In the genomic region with DNA sequence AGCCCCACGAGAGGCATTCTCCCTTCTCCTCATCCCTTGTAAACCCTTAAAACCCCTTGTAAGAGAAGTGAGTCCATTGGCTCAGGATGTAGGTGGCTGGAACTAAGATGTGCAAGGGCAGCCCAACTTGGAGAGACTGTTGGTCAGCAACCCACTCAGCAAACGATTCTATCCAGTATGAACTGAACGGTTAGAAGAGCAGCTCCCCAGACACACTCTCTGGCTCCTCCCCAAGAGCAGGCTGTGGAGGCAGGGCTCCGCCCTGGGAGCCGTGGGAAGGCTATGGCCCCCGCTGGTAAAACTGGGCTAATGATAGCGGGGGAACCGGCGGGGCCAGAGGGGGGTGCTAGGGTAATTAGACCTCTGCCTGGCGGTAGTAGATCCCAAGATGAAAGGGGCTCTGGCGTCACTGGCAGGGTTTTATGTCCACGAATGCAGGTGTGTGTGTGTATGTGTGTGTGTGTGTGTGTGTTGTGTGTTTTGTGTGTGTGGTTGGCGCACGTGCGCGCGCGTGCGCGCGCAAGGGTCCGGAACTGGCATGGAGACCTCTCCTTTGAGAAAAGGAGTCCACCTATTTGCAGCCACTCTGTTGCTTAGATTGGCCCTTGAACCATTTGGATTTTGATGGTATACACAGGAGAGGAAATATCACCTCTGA, we compare ENCODE assay signal across 8 mouse cellular contexts. TPM values are rescaled to one million over a fixed set of nuclear protein-coding genes. Genes with fewer than 3 reads are reported as not detected.
DNase-seq lines count a peak whose midpoint lies in the region; ATAC-seq and TF ChIP-seq lines count a peak whose summit lies in the region.

A gene (plus strand): TSS at position 246 of the 658 bp plus-strand sequence.

- peak; percentile 41 for ATAC-seq in hindbrain, embryonic 14.5 days (ENCODE audit: low FRiP score)

- TF ChIP-seq CTCF in gastrocnemius, adult 2 months (IDR thresholded peaks at IDR 0.05) = no peak

- H3K27me3 ChIP-seq in hindbrain, embryonic 14.5 days (ENCODE audit: control insufficient read depth, insufficient read depth, low read length) = no peaks in the 10 kb centered on the region

- peak within 1 kb of the TSS; percentile 77 for H3K4me3 ChIP-seq in gastrocnemius, adult 2 months
- peak within 1 kb of the TSS; percentile 95 for H3K4me3 ChIP-seq in hindbrain, embryonic 14.5 days (replicated peaks; ENCODE audit: low read length)

- peak within 1 kb of the TSS; percentile 100 for H3K9ac ChIP-seq in hindbrain, embryonic 14.5 days

- H3K4me2 ChIP-seq in hindbrain, embryonic 14.5 days (replicated peaks) = peak within 1 kb of the TSS; percentile 96

- intact Hi-C loops in gastrocnemius, adult 2 months (cut with DNase I) = loop anchor here (1.0 kb wide), 1 partner anchor 46 kb away; no protein-coding TSS in a partner anchor

- peaks cover 59% of the 10 kb centered on the region for H3K4me1 ChIP-seq in hindbrain, embryonic 14.5 days (replicated peaks; ENCODE audit: control insufficient read depth, insufficient read depth, low read length)

- DNase-seq in ovary, adult 18-20 months (ENCODE audit: low spot score) = peak; percentile 73
- DNase-seq in ovary, postnatal 10 days (ENCODE audit: low spot score) = no peak
- DNase-seq in cerebellum, postnatal 25 days = peak; percentile 75 to 78
- peak; percentile 87 for DNase-seq in gastrocnemius, adult 2 months
- DNase-seq in hindbrain, embryonic 14.5 days (ENCODE audit: low spot score) = peak; percentile 70
- no peak for DNase-seq in left cerebral cortex, adult 18-20 months (ENCODE audit: low spot score in 2 of 2)
- peak; percentile 67 for DNase-seq in lung, postnatal 36 days
- peak; percentile 71 for DNase-seq in right cerebral cortex, postnatal 4 days

- under 1% methylated on average over 22 of the region's 22 CpGs for WGBS in hindbrain, embryonic 14.5 days

- H3K27ac ChIP-seq in gastrocnemius, adult 2 months = peak within 1 kb of the TSS; percentile 100
- H3K27ac ChIP-seq in hindbrain, embryonic 14.5 days = peak within 1 kb of the TSS; percentile 100

- no peaks in the 10 kb centered on the region for H3K36me3 ChIP-seq in hindbrain, embryonic 14.5 days (replicated peaks; ENCODE audit: control insufficient read depth, insufficient read depth)

- no peaks in the 10 kb centered on the region for H3K9me3 ChIP-seq in hindbrain, embryonic 14.5 days (ENCODE audit: control insufficient read depth, low read length)

RNA-seq across cellular contexts. Expression of the gene that starts here (rescaled TPM):
- total RNA-seq in gastrocnemius, adult 2 months (2021) = 10 to 100 TPM; 78.8 to 96.8 TPM
- 165 and 181 TPM in 2 replicates for polyA plus RNA-seq in hindbrain, embryonic 14.5 days (2014; fragmentation: Nextera tagmentation; extraction: Ambion mirVana)
- 100 to 1,000 TPM; 708 to 832 TPM for total RNA-seq in left cerebral cortex, adult 18-20 months (2021)

Comparison
In these comparisons a context has a peak if more than half of its experiments do, and no peak if none do; other contexts are left out.
1. RNA of the gene that starts here (total RNA-seq): 708 to 832 TPM in left cerebral cortex, adult 18-20 months; 78.8 to 96.8 TPM in gastrocnemius, adult 2 months; every median in the first group is over 4 times any median in the second.
2. DNase-seq: peak in ovary, adult 18-20 months (single experiment), cerebellum, postnatal 25 days (2 of 2), gastrocnemius, adult 2 months (single experiment), hindbrain, embryonic 14.5 days (single experiment), lung, postnatal 36 days (single experiment) and right cerebral cortex, postnatal 4 days (single experiment); none in ovary, postnatal 10 days (single experiment) and left cerebral cortex, adult 18-20 months (0 of 2).